Mouse (Mus musculus): ENCODE measurements around the gene Fam117b.

Gene Fam117b

DNA sequence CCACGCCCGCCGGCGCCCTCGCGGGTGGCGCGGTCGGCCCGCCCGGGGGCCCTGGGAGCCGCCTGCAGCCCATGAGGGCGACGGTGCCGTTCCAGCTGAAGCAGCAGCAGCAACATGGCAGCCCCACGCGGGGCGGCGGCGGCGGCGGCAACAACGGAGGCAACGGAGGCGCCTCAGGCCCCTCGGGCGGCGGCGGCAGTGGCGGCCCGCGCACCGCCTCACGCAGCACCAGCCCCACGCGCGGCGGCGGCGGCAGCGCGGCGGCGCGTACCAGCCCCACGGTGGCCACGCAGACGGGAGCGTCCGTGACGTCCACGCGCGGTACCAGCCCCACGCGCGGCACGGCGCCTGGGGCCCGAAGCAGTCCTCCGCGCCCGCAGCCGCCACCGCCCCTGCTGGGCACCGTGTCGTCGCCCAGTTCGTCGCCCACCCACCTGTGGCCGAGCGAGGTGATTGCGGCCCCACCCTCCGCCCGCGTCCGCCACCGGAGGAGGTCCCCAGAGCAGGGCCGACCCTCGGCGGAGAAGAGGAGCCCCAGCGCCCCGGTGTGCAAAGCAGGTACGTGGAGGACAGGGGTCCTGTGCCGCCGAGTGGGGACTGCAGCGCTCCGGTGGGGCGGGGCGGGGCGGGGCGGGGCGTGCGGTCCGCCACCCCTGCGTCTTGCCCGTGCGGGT, 526 bp downstream of the Fam117b start:
- DNase-seq (ENCODE audit: low read depth) = no peak

DNA sequence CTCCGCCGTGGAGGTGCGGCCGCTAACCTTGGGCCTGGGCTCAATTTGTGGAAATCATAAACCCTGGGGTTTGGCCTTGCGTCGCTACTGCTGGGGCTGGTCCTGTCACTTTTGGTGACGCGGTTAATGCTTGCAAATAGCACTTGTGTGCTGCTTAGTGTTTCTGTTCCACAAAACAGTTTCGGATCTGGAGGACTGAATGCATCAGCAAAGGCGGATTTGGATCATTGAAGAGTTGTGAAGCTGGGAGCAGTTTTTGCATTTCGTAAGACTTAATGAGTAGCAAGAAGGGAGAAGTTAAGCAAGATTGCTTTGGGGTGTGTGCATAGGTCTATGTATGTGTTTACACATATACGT, 1.0 kb downstream of the Fam117b start:
- DNase-seq (ENCODE audit: low read depth) = peak; percentile 45

DNA sequence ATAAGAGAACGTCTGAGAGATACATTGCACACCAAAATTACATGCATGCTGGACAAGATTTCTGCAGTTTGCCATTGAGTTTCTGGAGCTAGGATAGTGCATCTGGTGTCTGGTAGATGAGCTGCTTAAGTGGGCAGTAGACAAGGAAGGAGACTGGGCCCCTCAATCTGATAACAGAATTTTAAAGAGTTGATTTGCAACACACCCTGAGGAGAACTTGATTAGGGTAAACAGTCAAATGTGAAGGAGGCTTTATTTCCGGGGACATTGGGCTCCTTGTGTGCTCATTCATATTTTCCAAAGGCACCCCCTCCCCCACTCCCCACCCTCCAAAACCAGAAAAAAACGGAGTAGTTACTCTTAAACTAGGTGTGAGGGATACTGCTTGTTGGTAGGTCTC, 2.0 kb downstream of the Fam117b start:
- no peak for DNase-seq (ENCODE audit: low read depth)

DNA sequence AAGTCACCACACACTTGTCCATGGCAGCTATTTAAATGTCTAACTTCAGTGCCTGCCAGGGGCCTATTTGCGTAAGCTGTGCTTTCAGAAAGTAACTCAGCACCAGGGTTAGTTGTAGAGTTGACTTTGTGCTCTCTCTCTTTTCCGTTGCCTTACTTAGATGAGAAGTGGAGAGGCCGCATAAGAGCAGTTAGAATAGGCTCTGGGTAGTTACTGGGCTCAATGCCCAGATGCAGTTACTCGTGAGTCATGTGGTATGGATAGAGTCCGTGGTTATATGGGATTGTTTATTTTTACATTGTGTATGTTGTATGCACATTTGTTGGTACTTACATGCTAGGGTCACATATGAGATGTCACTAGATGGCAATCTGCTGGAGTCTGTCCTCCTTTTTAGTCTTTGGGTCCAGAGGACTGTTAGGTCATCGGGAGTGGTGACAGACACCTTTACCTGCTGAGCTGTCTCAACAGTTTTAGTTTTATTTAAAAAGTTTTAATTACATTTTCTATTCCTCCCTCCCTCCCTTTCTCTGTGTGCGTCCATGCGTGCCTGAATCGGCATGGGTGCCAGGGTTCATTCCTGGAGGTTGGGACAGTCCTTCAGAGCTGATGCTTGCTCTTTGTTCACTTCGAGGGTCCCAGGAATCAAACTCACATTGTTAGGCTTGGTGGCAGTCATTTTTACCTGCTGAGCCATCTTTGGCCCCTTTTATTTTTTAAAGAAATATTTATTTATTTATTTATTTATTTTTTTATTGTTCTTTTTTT, 3.2 kb downstream of the Fam117b start:
- DNase-seq (ENCODE audit: low read depth) = no peak

DNA sequence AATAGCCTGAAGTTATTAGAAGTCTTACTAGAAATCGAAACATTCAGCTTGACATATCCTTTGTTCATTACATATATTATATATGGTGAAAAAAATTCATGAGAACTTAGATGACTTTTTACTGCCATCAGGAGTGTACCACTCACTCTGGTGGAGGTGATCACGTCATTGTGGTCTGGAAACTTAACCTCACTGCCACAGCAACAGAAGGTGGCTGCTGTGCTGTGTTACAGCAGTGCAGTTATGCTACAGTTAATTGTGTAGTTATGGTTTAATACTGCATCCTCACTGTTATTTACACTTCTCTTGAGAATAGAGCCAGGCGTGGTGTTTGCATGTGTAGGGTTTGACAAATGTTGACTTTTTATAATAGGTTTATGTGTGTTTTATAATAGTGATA, 4.6 kb downstream of the Fam117b start:
- no peak for DNase-seq (ENCODE audit: low read depth)

DNA sequence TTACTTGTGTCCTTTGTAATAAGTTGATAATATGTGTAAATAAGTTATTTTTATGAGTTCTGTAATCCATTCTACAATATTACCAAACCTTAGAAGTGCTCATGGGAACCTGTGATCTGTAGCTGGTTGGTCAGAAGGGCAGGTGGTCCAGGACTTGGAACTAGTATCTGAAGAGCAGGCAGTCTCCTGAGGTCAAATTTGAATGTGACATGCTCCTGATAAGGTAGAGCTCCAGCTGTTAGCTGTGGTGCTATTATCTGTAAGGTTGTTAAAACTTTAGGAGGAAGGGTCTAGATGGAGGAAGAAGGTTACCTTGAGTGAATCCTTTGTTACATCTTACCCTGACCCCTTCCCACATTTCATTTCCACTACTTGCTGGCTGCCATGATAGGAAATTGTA, 5.3 kb downstream of the Fam117b start:
- DNase-seq (ENCODE audit: low read depth) = no peak

DNA sequence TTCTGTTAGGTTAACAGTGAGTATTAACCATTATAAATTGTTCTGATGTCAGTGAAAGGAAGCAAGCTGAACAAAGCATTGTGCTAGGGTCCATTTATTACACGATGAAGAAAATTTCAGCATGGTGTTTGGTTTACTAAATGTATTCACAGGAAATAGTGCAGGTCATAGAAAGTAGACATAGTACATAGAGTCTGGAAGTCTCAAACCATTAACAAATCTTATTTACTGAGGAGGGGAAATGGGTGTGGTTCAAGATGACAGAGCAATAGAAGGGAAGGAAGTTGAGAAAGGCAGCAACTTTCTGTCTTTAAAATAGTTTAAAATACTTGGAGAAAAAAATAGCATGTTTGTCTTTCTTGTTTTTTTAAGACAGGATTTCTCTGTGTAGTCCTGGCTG, 10.4 kb downstream of the Fam117b start:
- no peak for DNase-seq (ENCODE audit: low read depth)

DNA sequence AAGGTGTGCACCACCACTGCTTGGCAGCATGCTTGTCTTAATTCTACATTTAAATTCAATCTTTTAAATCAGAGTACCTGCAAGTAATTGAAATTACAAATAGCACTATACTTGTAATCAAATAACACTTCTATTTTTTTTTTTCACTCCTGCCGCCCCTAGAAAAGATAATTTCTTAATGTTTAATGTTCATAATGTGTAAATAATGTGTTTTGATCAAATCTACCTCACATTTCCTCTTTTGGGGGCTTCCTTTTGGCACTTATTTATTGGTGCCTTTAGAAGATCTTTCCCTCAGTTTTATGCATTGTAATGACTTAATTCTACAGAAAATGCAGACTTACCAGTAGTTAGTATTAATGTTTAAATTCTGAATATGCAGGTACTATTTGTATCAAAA, 10.9 kb downstream of the Fam117b start:
- no peak for DNase-seq (ENCODE audit: low read depth)

DNA sequence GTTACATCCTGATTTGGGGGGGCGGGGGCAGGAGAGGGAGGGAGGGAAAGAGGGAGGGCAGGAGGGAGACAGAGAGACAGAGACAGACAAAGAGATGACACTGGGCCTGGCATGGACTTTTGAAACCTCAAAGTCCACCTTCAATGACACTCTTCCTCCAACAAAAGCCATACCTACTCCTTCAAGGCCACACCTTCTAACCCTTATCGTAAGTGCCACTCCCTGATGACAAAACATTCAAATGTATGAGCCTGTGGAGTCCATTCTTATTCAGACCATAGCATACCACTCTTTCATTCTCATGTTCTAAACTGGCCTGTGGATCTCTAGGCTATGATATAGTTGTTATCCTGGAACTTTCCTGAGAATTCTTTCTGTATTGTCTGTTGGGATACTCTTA, 11.6 kb downstream of the Fam117b start:
- DNase-seq (ENCODE audit: low read depth) = no peak

DNA sequence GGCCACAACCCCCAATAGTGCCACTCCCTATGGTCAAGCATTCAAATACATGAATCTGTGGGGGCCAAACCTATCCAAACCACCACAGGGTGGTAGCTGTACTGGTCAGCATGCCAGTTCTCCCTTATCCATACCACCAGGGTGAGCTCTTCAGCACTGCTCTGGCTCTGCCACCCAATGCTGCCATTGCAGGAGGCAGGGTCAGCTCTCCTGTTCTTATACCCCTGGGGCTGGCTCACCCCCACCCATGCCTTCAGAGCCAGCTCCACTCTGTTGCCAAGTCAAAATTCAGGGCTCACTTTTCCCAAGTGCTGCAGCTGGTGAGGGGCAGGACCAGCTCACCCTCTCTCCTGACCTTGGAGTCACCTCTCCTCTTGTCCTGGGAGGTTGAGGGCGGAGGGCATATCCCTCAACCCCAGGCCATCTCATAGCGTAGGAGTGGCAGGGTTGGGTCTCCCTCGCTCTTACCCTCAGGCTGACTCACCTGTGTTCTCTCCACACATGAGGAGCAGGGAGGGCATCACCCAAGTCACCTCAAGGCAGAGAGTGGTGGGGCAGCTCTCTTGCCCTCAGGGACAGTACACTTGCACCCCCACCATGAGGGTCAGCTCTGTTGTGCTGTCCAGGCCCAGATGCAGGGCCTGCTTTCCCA, 13.3 kb downstream of the Fam117b start:
- no peak for DNase-seq (ENCODE audit: low read depth)

DNA sequence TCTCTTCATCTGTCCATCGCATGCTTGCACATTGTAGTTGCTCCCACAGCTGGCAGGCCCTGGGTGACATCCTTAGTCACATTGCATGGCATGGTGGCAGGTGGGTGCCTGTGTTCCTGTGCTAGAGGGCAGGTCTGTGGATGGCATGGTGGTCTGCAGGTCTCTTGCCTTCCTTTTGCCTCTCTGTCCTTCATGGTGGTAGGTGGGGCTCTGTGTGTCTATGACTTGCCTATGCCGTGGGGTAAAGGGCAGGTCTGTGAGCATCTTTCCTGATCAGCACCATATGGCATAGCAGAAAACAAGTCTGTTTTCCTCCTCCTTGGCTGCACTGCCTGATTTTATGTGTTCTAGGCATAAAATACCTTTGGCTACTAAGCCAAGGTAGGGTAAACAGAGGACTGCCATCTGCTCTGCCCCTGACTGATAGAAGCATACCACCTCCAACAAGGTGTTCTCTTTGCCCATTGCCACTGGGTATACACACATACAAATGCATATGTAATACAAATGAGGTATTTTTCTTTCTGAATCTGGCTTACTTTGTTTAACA, 14.4 kb downstream of the Fam117b start:
- DNase-seq (ENCODE audit: low read depth) = no peak

DNA sequence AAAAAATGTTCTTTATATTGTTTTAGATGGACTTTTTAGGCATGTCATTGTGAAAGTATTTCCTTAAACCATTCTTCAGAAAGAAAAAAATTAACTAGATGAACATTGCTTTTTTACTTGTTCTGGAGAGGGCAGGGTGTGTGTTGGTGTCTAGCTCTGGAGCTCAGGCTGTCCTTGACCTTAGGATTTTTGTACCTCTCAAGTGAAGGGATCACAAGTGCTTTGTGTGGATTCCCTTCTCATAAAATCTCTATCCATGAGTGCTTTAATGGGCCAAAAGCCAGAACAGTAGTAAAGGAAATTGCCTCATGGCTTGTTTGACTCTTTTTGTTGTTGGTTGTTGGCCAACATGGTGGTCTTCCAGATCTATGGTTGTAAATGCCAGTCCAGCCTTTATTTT, 18.1 kb downstream of the Fam117b start:
- DNase-seq (ENCODE audit: low read depth) = no peak

DNA sequence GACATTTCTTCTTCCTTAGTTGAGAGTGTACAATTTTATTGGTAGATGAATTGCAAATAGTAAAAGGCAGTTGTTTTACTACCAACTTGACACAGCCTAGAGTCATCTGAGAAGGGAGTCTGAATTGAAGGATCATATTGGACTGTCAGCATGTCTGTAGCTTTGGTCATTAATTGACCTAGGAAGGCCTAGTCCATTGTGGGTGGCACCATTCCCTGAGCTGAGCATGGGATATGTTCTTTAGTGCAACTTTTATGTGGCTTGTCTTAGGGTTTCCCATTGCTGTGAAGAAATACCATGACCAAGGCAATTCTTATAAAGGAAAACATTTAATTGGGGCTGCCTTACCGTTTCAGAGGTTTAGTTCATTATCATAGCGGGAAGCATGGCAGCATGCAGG, 20.2 kb downstream of the Fam117b start:
- no peak for DNase-seq (ENCODE audit: low read depth)

DNA sequence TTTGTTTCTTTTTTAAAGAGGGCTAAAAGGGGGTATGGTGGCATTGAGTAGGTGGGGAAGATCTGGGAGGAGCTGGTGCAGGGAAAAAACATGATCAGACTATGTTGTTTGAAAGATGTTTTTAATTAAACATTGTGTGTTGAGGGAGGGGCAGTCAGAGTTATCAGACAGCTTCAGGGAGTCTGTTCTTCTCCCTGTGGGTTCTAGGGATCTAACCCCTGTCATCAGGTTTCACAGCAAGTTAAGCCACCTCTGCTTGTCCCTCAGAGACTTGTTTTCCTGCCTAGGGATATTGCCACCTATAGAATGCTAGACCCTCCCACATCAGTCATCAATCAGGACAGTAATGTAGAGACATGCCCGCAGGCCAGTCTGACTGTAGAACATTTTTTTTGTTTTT, 28.3 kb downstream of the Fam117b start:
- DNase-seq (ENCODE audit: low read depth) = no peak

DNA sequence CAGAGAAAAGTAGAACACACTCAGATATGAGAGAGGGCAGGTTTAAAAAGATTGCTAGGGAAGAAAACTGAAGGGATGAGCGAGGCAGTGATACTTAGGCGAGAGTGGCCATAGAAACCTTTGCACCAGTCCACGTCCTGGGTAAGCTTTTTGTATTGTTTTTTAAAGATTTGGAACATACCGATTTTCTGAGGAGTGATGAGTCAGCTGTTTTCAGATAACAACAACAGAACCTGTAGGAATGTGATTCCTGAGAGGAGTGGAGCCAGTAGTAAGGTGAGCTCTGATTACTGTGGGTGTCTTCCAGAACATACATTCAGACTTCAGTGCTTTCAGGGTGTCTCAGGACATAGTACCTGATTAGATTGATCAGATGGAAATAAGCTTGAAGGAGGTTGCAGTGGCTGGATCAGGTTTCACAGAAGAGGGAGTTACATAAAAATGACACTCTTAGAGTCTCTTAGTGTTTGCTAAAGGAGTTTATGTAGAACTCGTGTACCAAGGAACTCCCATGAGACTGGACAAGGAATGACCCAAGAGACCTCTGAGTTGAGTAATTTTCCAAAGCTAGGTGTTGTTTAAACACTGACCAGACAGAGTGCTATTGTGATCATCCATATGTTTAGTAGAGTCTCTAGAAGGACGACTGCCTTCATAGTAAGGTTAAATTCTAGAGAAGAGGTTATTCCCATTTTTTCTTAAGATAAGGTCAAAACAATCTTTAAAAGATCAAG, 29.4 kb downstream of the Fam117b start:
- no peak for DNase-seq (ENCODE audit: low read depth)

DNA sequence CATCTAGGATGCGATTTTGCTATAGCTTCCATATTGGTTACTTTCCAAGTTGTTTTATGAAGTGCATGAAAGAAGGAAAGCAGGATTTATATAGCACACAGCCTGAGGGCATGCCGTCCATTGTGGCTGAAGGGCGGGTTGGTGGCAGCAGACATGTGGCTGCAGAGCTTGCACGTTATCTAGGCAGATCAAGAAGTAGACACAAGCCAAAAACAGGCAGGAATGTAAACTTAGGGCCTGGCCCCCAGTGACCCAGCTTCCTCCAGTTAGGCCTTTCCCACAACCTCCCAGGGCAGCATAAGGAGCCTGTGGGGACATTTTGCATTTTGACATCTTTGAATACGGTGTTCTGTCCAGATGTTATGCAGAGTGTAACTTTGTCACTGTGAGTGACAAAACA, 31.0 kb downstream of the Fam117b start:
- DNase-seq (ENCODE audit: low read depth) = no peak

DNA sequence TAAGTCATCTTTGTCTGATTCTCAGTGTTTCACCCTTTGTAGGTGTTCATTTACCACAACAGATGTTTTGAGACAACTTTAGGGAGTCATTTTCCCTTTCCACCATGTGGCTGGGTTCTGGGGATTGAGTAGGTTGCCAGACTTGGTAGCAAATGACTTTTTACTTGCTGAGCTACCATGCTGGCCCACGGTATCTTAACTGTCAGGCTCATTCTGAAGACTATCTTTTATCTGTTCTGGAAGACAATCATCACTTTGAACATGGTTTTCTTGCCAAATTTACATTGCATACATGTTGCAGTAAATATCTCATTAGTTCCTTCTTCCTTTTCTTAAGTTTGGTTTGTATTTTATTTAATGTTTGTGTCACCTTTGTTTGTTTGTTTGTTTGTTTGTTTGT, 33.2 kb downstream of the Fam117b start:
- no peak for DNase-seq (ENCODE audit: low read depth)

DNA sequence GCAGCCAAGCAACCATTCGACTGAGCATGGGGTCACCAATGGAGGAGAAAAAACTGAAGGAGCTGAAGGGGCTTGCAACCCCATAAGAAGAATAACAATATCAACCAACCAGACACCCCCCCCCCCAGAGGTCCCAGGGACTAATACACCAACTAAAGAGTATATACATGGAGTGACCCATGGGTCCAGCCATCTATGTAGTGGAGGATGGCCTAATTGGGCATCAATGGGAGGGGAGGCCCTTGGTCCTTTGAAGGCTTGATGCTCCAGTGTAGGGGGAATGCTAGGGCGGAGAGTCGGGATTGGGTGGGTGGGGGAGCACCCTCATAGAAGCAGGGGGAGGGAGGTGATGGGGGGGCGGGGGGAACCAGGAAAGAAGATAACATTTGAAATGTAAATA, 34.7 kb downstream of the Fam117b start:
- no peak for DNase-seq (ENCODE audit: low read depth)

DNA sequence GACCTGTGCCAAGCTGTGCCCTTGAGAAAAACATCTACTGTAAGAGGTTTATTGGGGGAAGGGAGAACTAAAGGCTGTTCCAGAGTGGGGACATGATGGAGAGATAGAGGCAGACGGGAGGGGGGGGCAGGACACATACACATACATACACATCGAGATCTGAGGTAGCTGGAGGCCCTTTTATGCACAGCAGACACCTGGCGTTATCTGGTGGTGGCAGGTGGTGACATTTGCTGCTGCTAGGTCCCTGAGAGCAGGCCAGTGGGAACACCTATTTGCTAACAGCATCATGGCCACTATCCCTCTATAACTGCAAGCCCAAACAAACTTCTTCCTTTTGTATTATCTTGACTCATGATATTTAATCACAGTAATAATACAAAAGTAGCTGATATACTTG, 44.4 kb downstream of the Fam117b start:
- no peak for DNase-seq (ENCODE audit: low read depth)

DNA sequence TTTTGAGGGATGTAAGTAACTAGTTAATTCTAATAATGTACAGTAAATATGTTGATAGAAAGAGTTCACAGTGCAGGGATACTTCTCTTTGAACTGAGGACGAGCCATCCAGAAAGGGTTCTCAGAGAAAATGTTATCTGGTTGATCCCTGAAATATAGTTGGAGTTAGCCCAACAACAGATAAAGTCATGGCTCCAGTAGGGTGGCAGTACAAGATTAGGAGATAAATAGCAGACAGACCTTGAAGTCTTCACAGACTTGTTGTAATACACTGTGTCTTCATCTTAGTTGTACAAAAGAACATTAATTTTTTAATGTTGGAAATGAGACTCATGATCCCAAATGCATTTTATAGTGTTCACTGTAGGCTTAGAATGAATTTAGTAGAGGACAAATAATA, 47.1 kb downstream of the Fam117b start:
- no peak for DNase-seq (ENCODE audit: low read depth)

DNA sequence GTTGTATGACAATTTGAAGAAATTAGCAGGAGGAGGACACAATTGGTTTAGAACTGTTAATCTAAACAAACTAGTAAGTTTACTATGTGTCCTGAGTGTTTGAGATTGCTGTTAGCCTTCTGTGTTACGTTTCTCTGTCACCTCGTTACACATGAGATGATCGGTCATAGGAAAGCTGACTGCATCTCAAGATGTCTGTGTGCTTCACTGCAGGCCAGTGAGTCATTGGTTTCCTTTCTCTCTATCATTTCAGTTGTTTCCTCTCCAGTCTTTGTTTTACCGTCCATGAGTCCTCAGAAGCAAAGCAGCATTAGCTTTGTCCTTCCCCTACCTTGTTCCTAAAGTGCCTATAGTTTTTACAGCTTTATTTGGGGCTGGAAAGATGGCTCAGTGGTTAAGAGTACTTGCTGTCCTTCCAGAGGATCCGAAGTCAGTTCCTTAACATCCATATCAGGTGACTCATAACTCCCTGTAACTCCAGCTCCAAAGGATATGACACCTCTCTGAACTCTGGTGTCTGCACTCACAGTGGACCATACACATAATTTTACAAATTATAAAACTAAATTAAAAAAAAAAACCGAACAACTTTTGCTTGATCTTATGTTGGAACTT, 53.5 kb downstream of the Fam117b start:
- DNase-seq (ENCODE audit: low read depth) = no peak

DNA sequence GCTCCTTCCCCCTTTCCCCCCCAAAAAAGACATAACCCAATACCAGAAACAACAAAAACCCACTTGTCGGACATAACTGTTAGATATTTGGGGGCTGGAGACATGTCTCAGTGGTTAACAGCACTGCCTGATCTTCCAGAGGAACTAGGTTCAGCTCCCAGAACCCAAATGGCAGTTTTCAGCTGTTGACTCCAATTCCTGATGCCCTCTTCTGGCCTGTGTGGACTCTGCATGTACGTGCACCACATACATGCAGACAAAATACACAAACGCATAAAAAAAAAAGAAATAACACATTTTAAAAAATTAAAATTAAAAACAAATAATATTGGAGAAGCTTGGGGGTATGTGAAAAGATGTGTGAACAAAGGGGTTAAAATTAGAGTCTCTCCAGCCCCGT, 54.5 kb downstream of the Fam117b start:
- peak; percentile 5 for DNase-seq (ENCODE audit: low read depth)
